Mouse (Mus musculus) CH12.LX (cell line): ENCODE measurements around the gene Gm10203. TPM values are rescaled to one million over a fixed set of nuclear protein-coding genes. Genes with fewer than 3 reads are reported as not detected.

Experiments used
- DNase-seq: peaks from one replicate; pipeline ENCODE4 v3.0.0-alpha.2; 2013; ENCODE audit errors: extremely low read depth
- H3K27ac ChIP-seq: 2 replicates; pipeline ENCODE4 v1.5.1; 2012; ENCODE audit warnings: low read depth, mild to moderate bottlenecking, control low read depth, moderate library complexity; ENCODE audit not compliant: insufficient read depth
- H3K27me3 ChIP-seq: replicated peaks from 2 replicates; pipeline ENCODE3; 2012; ENCODE audit warnings: inconsistent platforms
- H3K36me3 ChIP-seq, 2 experiments: replicated peaks in 1 of 2; 2 replicates each; pipeline versions ENCODE3 to v1.6.1; 2012; ENCODE audit warnings: inconsistent platforms in 1 of 2, low read length in 1 of 2, mild to moderate bottlenecking in 1 of 2, mixed read lengths in 1 of 2, moderate library complexity in 1 of 2; ENCODE audit not compliant: control insufficient read depth in 1 of 2, insufficient read depth in 1 of 2
- H3K4me1 ChIP-seq, 2 experiments: 2 replicates each; pipeline ENCODE4 v1.6.1; 2012; ENCODE audit warnings: inconsistent platforms in 1 of 2, moderate library complexity in 1 of 2; ENCODE audit not compliant: insufficient read depth in 2 of 2, control insufficient read depth in 1 of 2
- H3K4me2 ChIP-seq: 2 replicates; pipeline ENCODE4 v1.6.1; 2012; ENCODE audit warnings: low read depth, mild to moderate bottlenecking, control low read depth; ENCODE audit not compliant: poor library complexity, insufficient read depth, severe bottlenecking
- H3K4me3 ChIP-seq, 3 experiments: fragments of 150-350 bp in 1 of 3; sonication (generic) in 1 of 3; replicated peaks in 1 of 3; 2 replicates each; pipeline versions ENCODE3 to v1.5.1; 2011 to 2012; ENCODE audit warnings: low read depth in 2 of 3, low read length in 2 of 3, mild to moderate bottlenecking in 2 of 3, moderate library complexity in 2 of 3, control low read depth in 1 of 3, improper control_type of control experiment in 1 of 3, inconsistent platforms in 1 of 3, mixed read lengths in 1 of 3; ENCODE audit not compliant: poor library complexity in 1 of 3
- H3K79me2 ChIP-seq: replicated peaks from 2 replicates; pipeline ENCODE4 v1.6.1; 2012; ENCODE audit warnings: mild to moderate bottlenecking, moderate library complexity; ENCODE audit not compliant: control insufficient read depth, poor library complexity, insufficient read depth, severe bottlenecking; ENCODE audit errors: extremely low read depth
- H3K9ac ChIP-seq: 2 replicates; pipeline ENCODE4 v1.6.1; 2012; ENCODE audit warnings: low read depth, mild to moderate bottlenecking, control low read depth, moderate library complexity; ENCODE audit not compliant: insufficient read depth
- H3K9me3 ChIP-seq: replicated peaks from 2 replicates; pipeline ENCODE3; 2012; ENCODE audit warnings: low read length, inconsistent platforms, mixed read lengths
- CHD1 ChIP-seq: IDR thresholded peaks from 2 replicates; pipeline ENCODE4 v1.6.1; 2012; ENCODE audit warnings: low read depth, low read length, improper control_type of control experiment, inconsistent platforms
- CHD2 ChIP-seq: IDR thresholded peaks from 2 replicates; pipeline ENCODE4 v1.6.1; 2011; ENCODE audit warnings: low read length, improper control_type of control experiment
- GABPA ChIP-seq: IDR thresholded peaks from 2 replicates; pipeline ENCODE4 v1.6.1; 2012; ENCODE audit warnings: low read depth, low read length, improper control_type of control experiment, inconsistent platforms; ENCODE audit not compliant: insufficient replicate concordance
- JUN ChIP-seq: IDR thresholded peaks from 2 replicates; pipeline ENCODE4 v1.6.1; 2011; ENCODE audit warnings: low read depth, mild to moderate bottlenecking, low read length, improper control_type of control experiment, moderate library complexity; ENCODE audit not compliant: insufficient read depth
- MAFK ChIP-seq: IDR thresholded peaks from 2 replicates; pipeline ENCODE4 v1.6.1; 2011; ENCODE audit warnings: low read length, improper control_type of control experiment; ENCODE audit not compliant: insufficient replicate concordance
- MAZ ChIP-seq: IDR thresholded peaks from 2 replicates; pipeline ENCODE4 v1.6.1; 2012; ENCODE audit warnings: low read depth, mild to moderate bottlenecking, inconsistent platforms, low read length, improper control_type of control experiment, moderate library complexity
- MXI1 ChIP-seq: IDR thresholded peaks from 2 replicates; pipeline ENCODE4 v1.6.1; 2011; ENCODE audit warnings: mild to moderate bottlenecking, low read depth, low read length, improper control_type of control experiment
- MYC ChIP-seq: IDR thresholded peaks from 2 replicates; pipeline ENCODE4 v1.6.1; 2011; ENCODE audit warnings: low read depth, mild to moderate bottlenecking, improper control_type of control experiment, low read length
- NELFE ChIP-seq: IDR thresholded peaks from 2 replicates; pipeline ENCODE4 v1.6.1; 2011; ENCODE audit warnings: low read depth, low read length, improper control_type of control experiment
- PAX5 ChIP-seq: IDR thresholded peaks from 2 replicates; pipeline ENCODE4 v1.6.1; 2012; ENCODE audit warnings: low read length, inconsistent platforms, mixed read lengths
- POLR2AphosphoS2 ChIP-seq: IDR thresholded peaks from 2 replicates; pipeline ENCODE4 v1.6.1; 2011; ENCODE audit warnings: low read depth, low read length, improper control_type of control experiment
- RAD21 ChIP-seq: IDR thresholded peaks from 2 replicates; pipeline ENCODE4 v1.6.1; 2011; ENCODE audit warnings: low read depth, mild to moderate bottlenecking, low read length, improper control_type of control experiment, moderate library complexity
- SIN3A ChIP-seq: IDR thresholded peaks from 2 replicates; pipeline ENCODE4 v1.6.1; 2012; ENCODE audit warnings: low read length, improper control_type of control experiment, inconsistent platforms
- SMC3 ChIP-seq: IDR thresholded peaks from 2 replicates; pipeline ENCODE4 v1.6.1; 2011; ENCODE audit warnings: low read depth, low read length, improper control_type of control experiment
- TBP ChIP-seq: conservative IDR thresholded peaks from 2 replicates; pipeline ENCODE4 v1.6.1; 2011; ENCODE audit warnings: low read depth, low read length, improper control_type of control experiment
- UBTF ChIP-seq: IDR thresholded peaks from 2 replicates; pipeline ENCODE4 v1.6.1; 2012; ENCODE audit warnings: low read depth, mild to moderate bottlenecking, inconsistent platforms, low read length, improper control_type of control experiment, moderate library complexity
- USF1 ChIP-seq: IDR thresholded peaks from 2 replicates; pipeline ENCODE4 v1.6.1; 2014; ENCODE audit warnings: low read depth, mild to moderate bottlenecking, inconsistent platforms, low read length, improper control_type of control experiment
- USF2 ChIP-seq: conservative IDR thresholded peaks from 2 replicates; pipeline ENCODE4 v1.6.1; 2011; ENCODE audit warnings: low read depth, low read length, improper control_type of control experiment
- ZKSCAN1 ChIP-seq: IDR thresholded peaks from 2 replicates; pipeline ENCODE4 v1.6.1; 2012; ENCODE audit warnings: low read depth, inconsistent platforms, low read length, improper control_type of control experiment, borderline replicate concordance
- ZMIZ1 ChIP-seq: IDR thresholded peaks from 2 replicates; pipeline ENCODE4 v1.6.1; 2012; ENCODE audit warnings: low read depth, mild to moderate bottlenecking, inconsistent platforms, low read length, improper control_type of control experiment
- dilution Hi-C: fragments of 300-500 bp; cut with MboI; formaldehyde crosslinking; loops from 2 replicates; pipeline ENCODE4 v1.14.3; 2020; ENCODE audit warnings: low sequenced_read_pairs; ENCODE audit not compliant: extremely low pct_unique_long_range_greater_than_20kb, extremely low pct_ligation_motif_present
- in situ Hi-C: fragments of 300-500 bp; cut with MboI; formaldehyde crosslinking; loops from 3 replicates; pipeline ENCODE4 v1.14.3; 2019; ENCODE audit warnings: low sequenced_read_pairs, low pct_ligation_motif_present, low pct_unique_long_range_greater_than_20kb, mixed read lengths
- polyA plus RNA-seq: library from polyadenylated mRNA; unstranded; fragments of >175 nt; gene quantifications from 2 replicates; pipeline ENCODE4 v1.2.1, GENCODE M21; 2012; ENCODE audit warnings: low read depth; ENCODE audit not compliant: insufficient read length
- total RNA-seq, 2 experiments: library from RNA; depleted of rRNA; stranded (reverse); fragments of 300-350 nt in 1 of 2; fragments of >200 nt in 1 of 2; gene quantifications; 2 replicates each; pipeline ENCODE4 v1.2.3; 2012 to 2014

The Gm10203 gene
- total and polyA plus RNA-seq, 3 experiments, result not detected

- H3K9ac ChIP-seq, result peak overlapping the region; percentile 57
- in situ Hi-C loops, result loop anchor here (25.0 kb wide), 1 partner anchor 165 kb away; the partner anchor contains the start of gene Sinhcaf
- TF ChIP-seq MXI1 (0 out of 2 replicates have a peak, but pooled peaks have one; percentile 5), TBP (no peak)
- dilution Hi-C loops, result no loop called here
- peaks cover 3% of the 10 kb centered on the region for H3K9me3 ChIP-seq
- peak overlapping the region; percentile 54 for H3K4me2 ChIP-seq
- no peak overlapping the region for H3K27ac ChIP-seq
- H3K79me2 ChIP-seq, result peaks cover 14% of the 10 kb centered on the region; the same call in 1 of the 2 replicates
- H3K4me1 ChIP-seq, result peaks cover 0 to 13% of the 10 kb centered on the region in 2 experiments; a peak in 2 of 4 replicates
- no peak for DNase-seq
- no peaks in the 10 kb centered on the region for H3K36me3 ChIP-seq
- peak overlapping the region; percentile 72 to 77 (median 75) for H3K4me3 ChIP-seq
- H3K27me3 ChIP-seq, result peaks cover 30% of the 10 kb centered on the region
Observed at GRCm38 (mm10) chr6:149101943-149102243, 28.1 kb upstream of the Gm10203 start.

- H3K4me2 ChIP-seq, result no peak overlapping the region
- in situ Hi-C loops (loop anchor here (25.0 kb wide), 1 partner anchor 166 kb away; the partner anchor contains the start of gene Sinhcaf), dilution Hi-C loops (no loop called here)
- H3K9ac ChIP-seq, result no peak overlapping the region
- H3K79me2 ChIP-seq, result peaks cover 9% of the 10 kb centered on the region; the same call in 1 of the 2 replicates
- H3K4me3 ChIP-seq, result no peak overlapping the region
- no peak overlapping the region for H3K27ac ChIP-seq
- H3K9me3 ChIP-seq, result peaks cover 3% of the 10 kb centered on the region
- H3K27me3 ChIP-seq, result peaks cover 30% of the 10 kb centered on the region
- TF ChIP-seq CHD1 (no peak), POLR2AphosphoS2 (no peak), USF1 (no peak), ZMIZ1 (no peak), RAD21 (no peak), JUN (no peak), MAFK (no peak), SMC3 (no peak), CHD2 (no peak), NELFE (no peak), ZKSCAN1 (no peak), MAZ (no peak), USF2 (no peak), SIN3A (no peak), MYC (no peak), TBP (no peak), GABPA (no peak), UBTF (no peak), PAX5 (no peak)
- no peaks in the 10 kb centered on the region for H3K36me3 ChIP-seq
- peaks cover 0 to 8% of the 10 kb centered on the region in 2 experiments; a peak in 2 of 4 replicates for H3K4me1 ChIP-seq
- DNase-seq, result no peak
Observed at GRCm38 (mm10) chr6:149103451-149103850, 26.5 kb upstream of the Gm10203 start.
